Mouse (Mus musculus) hindbrain, embryonic 13.5 days (tissue): ENCODE measurements around the gene Med14. TPM values are rescaled to one million over a fixed set of nuclear protein-coding genes. Genes with fewer than 3 reads are reported as not detected.

Experiments
- ATAC-seq: fragments of 200-750 bp; cut with Nextera tagmentation; 2 replicates; pipeline ENCODE4 v1.8.0; 2017; ENCODE audit warnings: moderate TSS enrichment; ENCODE audit not compliant: low FRiP score
- H3K27ac ChIP-seq: fragments of 300-500 bp; sonication (generic); 2 replicates; pipeline ENCODE4 v1.5.1; 2015; ENCODE audit warnings: inconsistent platforms, mild to moderate bottlenecking, moderate library complexity
- H3K27me3 ChIP-seq: fragments of 300-500 bp; sonication (generic); 2 replicates; pipeline ENCODE4 v1.6.1; 2015; ENCODE audit warnings: mild to moderate bottlenecking, inconsistent platforms
- H3K36me3 ChIP-seq: fragments of 300-500 bp; sonication (generic); 2 replicates; pipeline ENCODE4 v1.6.1; 2015; ENCODE audit warnings: mild to moderate bottlenecking, inconsistent platforms
- H3K4me1 ChIP-seq: fragments of 300-500 bp; sonication (generic); replicated peaks from 2 replicates; pipeline ENCODE4 v1.6.1; 2015; ENCODE audit warnings: inconsistent platforms
- H3K4me2 ChIP-seq: fragments of 300-500 bp; sonication (generic); 2 replicates; pipeline ENCODE4 v1.6.1; 2015; ENCODE audit warnings: inconsistent platforms, mild to moderate bottlenecking, moderate library complexity
- H3K4me3 ChIP-seq: fragments of 300-500 bp; sonication (generic); 2 replicates; pipeline ENCODE4 v1.5.1; 2015; ENCODE audit warnings: mild to moderate bottlenecking, inconsistent platforms
- H3K9ac ChIP-seq: fragments of 300-500 bp; sonication (generic); 2 replicates; pipeline ENCODE4 v1.6.1; 2015; ENCODE audit warnings: mild to moderate bottlenecking, inconsistent platforms
- H3K9me3 ChIP-seq: fragments of 300-500 bp; sonication (generic); 2 replicates; pipeline ENCODE4 v1.6.1; 2016; ENCODE audit warnings: inconsistent platforms
- WGBS: fragments of 180-500 bp; shearing (Covaris S2); methylation state at CpG from one replicate; pipeline ENCODE4 v1.1.7; 2015; 5-methylcytosine and 5-hydroxymethylcytosine counted together
- polyA plus RNA-seq: library from polyadenylated mRNA; unstranded; fragments of >200 nt; fragmentation: Nextera tagmentation; extraction: Ambion mirVana; gene quantifications from 2 replicates; pipeline ENCODE4 v1.2.1, GENCODE M21; 2015

Gene Med14
- 12.6 and 13.1 TPM in 2 replicates for polyA plus RNA-seq

- peak within 1 kb of the TSS; percentile 84 for H3K9ac ChIP-seq
- no peaks in the 10 kb centered on the region for H3K36me3 ChIP-seq
- H3K4me3 ChIP-seq, result peak within 1 kb of the TSS; percentile 63
- peak; percentile 97 for ATAC-seq
- 4% methylated on average over 48 of the region's 79 CpGs for WGBS
- peaks cover 17% of the 10 kb centered on the region for H3K4me1 ChIP-seq
- H3K9me3 ChIP-seq, result no peaks in the 10 kb centered on the region
- H3K27ac ChIP-seq, result peak within 1 kb of the TSS; percentile 96
- no peaks in the 10 kb centered on the region; the same call in 1 of the 2 replicates for H3K27me3 ChIP-seq
- H3K4me2 ChIP-seq, result peak within 1 kb of the TSS; percentile 61
These were observed at the start of gene Med14 for GRCm38 (mm10) chrX:12761626-12762333. Gene Med14, minus strand, starts transcription at chrX:12762073.

DNA sequence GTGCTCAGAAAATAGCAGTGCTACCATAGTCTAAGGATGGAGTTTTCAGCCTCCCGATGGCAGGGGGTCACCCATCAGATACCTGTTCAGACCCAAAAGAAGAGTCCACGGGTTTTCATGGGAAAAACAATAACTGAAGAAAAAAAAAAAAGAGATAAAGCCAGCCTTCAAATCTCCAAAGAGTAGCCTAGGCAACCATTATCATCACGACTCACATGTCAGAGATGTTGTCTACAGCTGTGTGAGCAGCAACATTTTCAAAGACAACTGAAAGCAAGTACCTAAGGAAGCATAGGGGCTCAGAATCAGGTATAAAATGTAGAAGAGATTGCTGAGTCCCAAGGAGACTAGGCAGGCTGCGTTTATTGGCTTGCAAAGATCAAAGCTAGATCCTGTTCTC, 38.7 kb upstream of the Med14 start:
- no peak overlapping the region for H3K27ac ChIP-seq
- H3K4me1 ChIP-seq, result no peaks in the 10 kb centered on the region
- H3K9me3 ChIP-seq, result no peaks in the 10 kb centered on the region
- no peaks in the 10 kb centered on the region for H3K27me3 ChIP-seq
- no peaks in the 10 kb centered on the region for H3K36me3 ChIP-seq
- no peak overlapping the region for H3K4me3 ChIP-seq
- no peak overlapping the region for H3K4me2 ChIP-seq
- no peak overlapping the region for H3K9ac ChIP-seq
- WGBS, result 76% methylated on average over 4 of the region's 4 CpGs
- no peak for ATAC-seq

- WGBS, result 57% methylated on average over 2 of the region's 2 CpGs
- no peaks in the 10 kb centered on the region for H3K27me3 ChIP-seq
- no peaks in the 10 kb centered on the region for H3K36me3 ChIP-seq
- H3K9me3 ChIP-seq, result no peaks in the 10 kb centered on the region
- no peaks in the 10 kb centered on the region for H3K4me1 ChIP-seq
- no peak overlapping the region for H3K9ac ChIP-seq
- H3K27ac ChIP-seq, result no peak overlapping the region
- no peak overlapping the region for H3K4me2 ChIP-seq
- H3K4me3 ChIP-seq, result no peak overlapping the region
- no peak for ATAC-seq
These were observed 33.0 kb upstream of the Med14 start for GRCm38 (mm10) chrX:12794842-12795241.

- no peaks in the 10 kb centered on the region for H3K36me3 ChIP-seq
- WGBS, result 53% methylated on average over 4 of the region's 4 CpGs
- peak overlapping the region; percentile 87 for H3K27ac ChIP-seq
- peak; percentile 84 for ATAC-seq
- no peak overlapping the region for H3K9ac ChIP-seq
- no peak overlapping the region for H3K4me3 ChIP-seq
- H3K4me1 ChIP-seq, result no peaks in the 10 kb centered on the region
- H3K9me3 ChIP-seq, result no peaks in the 10 kb centered on the region
- H3K27me3 ChIP-seq, result no peaks in the 10 kb centered on the region
- H3K4me2 ChIP-seq, result no peak overlapping the region
These were observed 29.9 kb upstream of the Med14 start for GRCm38 (mm10) chrX:12791674-12792340.

DNA sequence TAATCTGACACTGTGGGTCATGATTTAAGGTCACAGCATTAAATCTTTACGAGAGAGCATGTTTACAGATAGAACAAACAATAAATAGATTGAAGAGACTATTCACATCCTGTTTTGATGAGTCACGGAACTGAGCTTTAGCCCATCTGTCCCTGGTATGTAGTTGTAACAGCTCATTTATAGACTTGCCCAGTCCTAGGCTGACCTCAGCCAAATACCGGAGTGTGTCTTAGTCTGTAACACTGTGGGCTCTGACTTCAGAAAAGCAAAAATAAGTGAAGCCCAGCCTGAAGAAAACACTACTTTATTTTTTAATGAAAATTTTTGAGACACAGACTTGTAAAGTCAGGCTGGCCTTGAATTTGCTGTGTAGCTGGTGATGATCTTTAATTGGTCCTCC, 11.4 kb upstream of the Med14 start:
- no peak for ATAC-seq
- Histone ChIP-seq H3K4me1 (no peaks in the 10 kb centered on the region), H3K27ac (no peak overlapping the region), H3K4me3 (no peak overlapping the region), H3K36me3 (peaks cover 4% of the 10 kb centered on the region), H3K4me2 (no peak overlapping the region), H3K27me3 (no peaks in the 10 kb centered on the region), H3K9ac (no peak overlapping the region), H3K9me3 (no peaks in the 10 kb centered on the region)
- WGBS, result 83% methylated on average over 3 of the region's 3 CpGs

- no peak for ATAC-seq
- WGBS, result 76% methylated on average over 2 of the region's 2 CpGs
- H3K27me3 ChIP-seq, result no peaks in the 10 kb centered on the region
These were observed 9.7 kb upstream of the Med14 start for GRCm38 (mm10) chrX:12771561-12771960.

DNA sequence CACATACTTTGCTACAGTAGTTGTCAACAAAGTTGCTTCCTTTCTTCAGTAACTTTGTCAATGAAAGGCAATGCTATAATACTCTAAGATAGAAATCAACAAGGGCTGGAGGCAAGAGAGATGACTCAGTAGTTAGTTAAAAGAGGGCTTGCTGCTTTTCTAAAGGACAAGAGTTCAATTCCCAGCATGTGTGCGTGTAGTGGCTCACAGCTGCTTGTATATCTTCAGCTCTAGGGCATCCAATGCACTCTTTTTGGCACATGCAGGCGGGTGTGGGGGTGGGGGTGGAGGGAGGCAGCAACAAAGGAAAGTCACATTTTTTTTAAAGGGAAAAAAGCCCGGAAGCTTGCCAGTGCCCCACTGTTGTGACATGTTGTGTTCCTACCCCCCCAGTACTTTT, 6.7 kb upstream of the Med14 start:
- no peak overlapping the region for H3K4me3 ChIP-seq
- peaks cover 4% of the 10 kb centered on the region for H3K36me3 ChIP-seq
- H3K27me3 ChIP-seq, result no peaks in the 10 kb centered on the region
- no peak overlapping the region for H3K9ac ChIP-seq
- no peak overlapping the region for H3K4me2 ChIP-seq
- H3K27ac ChIP-seq, result no peak overlapping the region
- no peaks in the 10 kb centered on the region for H3K9me3 ChIP-seq
- no peak for ATAC-seq
- no peaks in the 10 kb centered on the region for H3K4me1 ChIP-seq
- WGBS, result 32% methylated on average over 3 of the region's 3 CpGs

More at GRCm38 (mm10) chrX:12771561-12771960, 9.7 kb upstream of the Med14 start:
- Histone ChIP-seq H3K4me3 (no peak overlapping the region), H3K4me2 (no peak overlapping the region), H3K27ac (no peak overlapping the region), H3K9me3 (no peaks in the 10 kb centered on the region), H3K4me1 (no peaks in the 10 kb centered on the region), H3K36me3 (peaks cover 4% of the 10 kb centered on the region), H3K9ac (no peak overlapping the region)

DNA sequence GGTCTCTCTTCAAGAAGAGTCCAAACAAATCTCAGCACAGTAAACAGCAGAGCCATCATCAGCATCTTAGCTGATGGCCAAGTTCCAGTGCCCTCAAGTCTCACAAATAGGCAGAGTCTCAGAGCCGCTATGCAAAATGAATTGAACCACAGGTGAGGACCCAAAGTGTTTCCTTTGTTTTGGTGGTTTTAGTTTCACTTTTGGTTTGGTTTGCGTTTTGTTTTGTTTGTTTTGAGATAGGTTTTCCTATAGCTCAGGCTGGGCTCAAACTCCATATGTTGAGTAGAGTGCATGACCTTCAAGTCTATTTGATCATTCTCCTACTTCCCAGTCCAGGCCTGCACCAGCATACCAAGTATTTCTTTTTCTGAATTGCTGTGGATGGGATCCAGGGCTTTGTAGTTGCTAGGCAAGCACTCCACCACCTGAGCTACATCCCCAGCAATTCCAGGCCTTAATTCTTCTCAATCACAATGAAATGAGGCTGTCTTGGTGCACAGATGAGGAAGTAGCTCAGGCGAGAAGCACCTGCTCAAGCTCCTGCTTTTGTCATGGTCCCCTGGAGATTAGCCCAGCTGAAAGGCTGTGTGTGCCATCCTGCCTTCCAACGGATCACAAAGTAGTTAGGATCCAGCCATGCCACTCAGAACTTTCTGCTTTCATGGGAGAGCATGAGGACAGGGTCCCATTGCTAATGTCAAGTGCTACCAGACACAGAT, 5.1 kb upstream of the Med14 start:
- ATAC-seq, result no peak
- no peaks in the 10 kb centered on the region for H3K9me3 ChIP-seq
- WGBS, result 76% methylated on average over 4 of the region's 4 CpGs
- no peaks in the 10 kb centered on the region; the same call in 1 of the 2 replicates for H3K27me3 ChIP-seq
- no peaks in the 10 kb centered on the region for H3K4me1 ChIP-seq
- no peak overlapping the region for H3K4me2 ChIP-seq
- peaks cover 2% of the 10 kb centered on the region for H3K36me3 ChIP-seq
- H3K9ac ChIP-seq, result no peak overlapping the region
- H3K27ac ChIP-seq, result no peak overlapping the region
- no peak overlapping the region for H3K4me3 ChIP-seq

DNA sequence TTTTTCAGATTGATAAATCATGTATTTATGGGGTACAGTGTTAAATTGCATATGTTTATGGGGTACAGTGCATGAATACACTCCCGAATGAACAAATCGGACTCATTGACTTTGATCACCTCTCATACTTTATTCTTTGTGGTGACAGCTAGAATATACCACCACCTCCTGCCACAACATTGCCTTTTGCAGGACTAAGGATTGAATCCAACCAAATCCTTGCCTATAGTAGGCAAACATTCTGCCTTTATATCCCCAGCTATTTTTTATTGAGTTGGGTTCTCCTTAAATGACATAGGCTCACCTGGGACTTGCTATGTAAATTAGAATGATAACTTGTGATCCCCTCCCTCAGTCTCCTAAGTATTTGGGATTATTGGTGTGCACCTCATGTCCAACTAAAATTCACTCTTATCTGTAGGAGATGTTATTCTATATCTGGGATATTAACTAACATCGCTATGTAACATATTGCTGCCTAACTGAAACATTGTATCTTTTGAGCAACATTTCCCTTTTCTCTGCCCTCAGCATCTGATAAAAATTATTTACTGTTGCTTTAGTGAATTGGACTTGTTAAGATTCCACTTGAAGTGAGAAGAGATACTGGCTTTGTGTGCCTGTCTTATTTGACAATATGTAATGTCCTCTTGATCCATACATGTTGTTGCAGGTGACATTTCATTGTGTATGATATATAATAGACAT, 1.4 kb upstream of the Med14 start:
- Histone ChIP-seq H3K9me3 (no peaks in the 10 kb centered on the region), H3K36me3 (no peaks in the 10 kb centered on the region), H3K9ac (peak overlapping the region; percentile 84), H3K27me3 (no peaks in the 10 kb centered on the region; the same call in 1 of the 2 replicates), H3K4me1 (peaks cover 9% of the 10 kb centered on the region), H3K4me2 (peak overlapping the region; percentile 61), H3K4me3 (peak overlapping the region; percentile 63), H3K27ac (peak overlapping the region; percentile 96)
- 63% methylated on average over 3 of the region's 3 CpGs for WGBS
- ATAC-seq, result no peak

DNA sequence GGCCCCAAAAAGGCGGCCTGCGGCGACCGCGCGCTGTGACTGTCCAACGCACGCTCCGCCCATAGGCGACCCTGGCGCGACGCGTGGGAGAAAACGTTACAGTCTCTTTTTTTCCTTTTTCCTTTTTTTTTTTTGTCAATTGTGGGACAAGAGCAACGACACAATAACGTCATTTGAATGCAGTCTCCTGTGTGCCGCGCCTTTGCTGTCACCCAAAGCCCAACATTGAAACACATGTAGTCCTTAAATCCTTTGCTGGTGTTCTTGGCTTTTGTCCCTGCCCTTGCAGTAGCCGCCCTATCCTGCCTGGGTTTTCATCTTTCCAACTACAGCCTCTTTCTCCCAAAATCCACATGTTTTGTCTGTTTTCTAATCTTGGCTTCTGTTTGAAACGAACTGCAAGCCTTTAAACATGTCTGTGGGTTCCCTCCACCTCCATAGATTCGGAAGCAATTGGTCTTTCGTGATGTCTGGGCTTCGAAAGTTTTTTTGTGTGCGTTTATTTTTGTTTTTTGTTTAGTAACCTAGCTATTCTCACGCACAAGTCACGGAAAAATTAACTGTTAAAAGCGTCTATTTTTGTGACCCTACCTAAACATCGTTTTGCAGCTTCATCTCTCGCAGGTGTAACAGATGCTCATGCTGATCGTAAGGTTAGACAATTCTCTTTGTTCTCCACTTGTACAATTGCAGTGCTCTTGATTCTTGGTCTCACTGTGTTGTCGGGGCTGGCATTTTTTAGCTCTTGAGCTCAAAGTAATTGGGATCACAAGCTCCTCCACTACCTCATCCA, 657 bp upstream of the Med14 start:
- ATAC-seq, result peak; percentile 27; the same call in 1 of the 2 replicates
- H3K36me3 ChIP-seq, result no peaks in the 10 kb centered on the region
- H3K27me3 ChIP-seq, result no peaks in the 10 kb centered on the region; the same call in 1 of the 2 replicates
- peak overlapping the region; percentile 63 for H3K4me3 ChIP-seq
- 15% methylated on average over 32 of the region's 32 CpGs for WGBS
- peak overlapping the region; percentile 84 for H3K9ac ChIP-seq
- peaks cover 12% of the 10 kb centered on the region for H3K4me1 ChIP-seq
- peak overlapping the region; percentile 96 for H3K27ac ChIP-seq
- H3K9me3 ChIP-seq, result no peaks in the 10 kb centered on the region
- peak overlapping the region; percentile 61 for H3K4me2 ChIP-seq

- no peaks in the 10 kb centered on the region for H3K36me3 ChIP-seq
- peak overlapping the region; percentile 84 for H3K9ac ChIP-seq
- H3K4me1 ChIP-seq, result peaks cover 17% of the 10 kb centered on the region
- 6% methylated on average over 24 of the region's 25 CpGs for WGBS
- H3K9me3 ChIP-seq, result no peaks in the 10 kb centered on the region
- ATAC-seq, result peak; percentile 25
- H3K4me2 ChIP-seq, result peak overlapping the region; percentile 61
- no peaks in the 10 kb centered on the region; the same call in 1 of the 2 replicates for H3K27me3 ChIP-seq
- peak overlapping the region; percentile 96 for H3K27ac ChIP-seq
- H3K4me3 ChIP-seq, result peak overlapping the region; percentile 63
These were observed 631 bp downstream of the Med14 start for GRCm38 (mm10) chrX:12761259-12761625.
